Mouse (Mus musculus) lung, adult 2 months (tissue): ENCODE data around the gene Exph5. TPM values are rescaled to one million over a fixed set of nuclear protein-coding genes. Genes with fewer than 3 reads are reported as not detected.

Source experiments
- DNase-seq: peaks from one replicate; pipeline ENCODE4 v3.0.0; 2022
- H3K4me1 ChIP-seq: fragments of 200-500 bp; 2 replicates; pipeline ENCODE4 v1.6.1; 2011; ENCODE audit warnings: low read length; ENCODE audit not compliant: control insufficient read depth, insufficient read depth
- H3K4me3 ChIP-seq: fragments of 200-500 bp; replicated peaks from 2 replicates; pipeline ENCODE3; 2011; ENCODE audit warnings: low read depth, mild to moderate bottlenecking, control low read depth, low read length; ENCODE audit errors: extremely low read depth
- CTCF ChIP-seq: fragments of 200-500 bp; IDR thresholded peaks from 2 replicates; pipeline ENCODE4 v1.5.1; 2011; ENCODE audit warnings: mild to moderate bottlenecking, low read length, control low read depth; ENCODE audit not compliant: insufficient read depth
- POLR2A ChIP-seq: fragments of 200-500 bp; IDR thresholded peaks from 2 replicates; pipeline ENCODE4 v1.6.1; 2011; ENCODE audit warnings: low read depth, mild to moderate bottlenecking, control low read depth, low read length, borderline replicate concordance; ENCODE audit errors: extremely low read depth
- WGBS: fragments of 180-500 bp; shearing (Covaris S2); methylation state at CpG from one replicate; pipeline ENCODE4 v1.1.7; 2018; 5-methylcytosine and 5-hydroxymethylcytosine counted together
- polyA plus RNA-seq: library from polyadenylated mRNA; depleted of rRNA; stranded (reverse); fragments of >200 nt; gene quantifications from 2 replicates; pipeline ENCODE4 v1.2.3, GENCODE M21; 2012

Exph5 gene
- polyA plus RNA-seq, 1 experiment = 4.8 TPM

DNA sequence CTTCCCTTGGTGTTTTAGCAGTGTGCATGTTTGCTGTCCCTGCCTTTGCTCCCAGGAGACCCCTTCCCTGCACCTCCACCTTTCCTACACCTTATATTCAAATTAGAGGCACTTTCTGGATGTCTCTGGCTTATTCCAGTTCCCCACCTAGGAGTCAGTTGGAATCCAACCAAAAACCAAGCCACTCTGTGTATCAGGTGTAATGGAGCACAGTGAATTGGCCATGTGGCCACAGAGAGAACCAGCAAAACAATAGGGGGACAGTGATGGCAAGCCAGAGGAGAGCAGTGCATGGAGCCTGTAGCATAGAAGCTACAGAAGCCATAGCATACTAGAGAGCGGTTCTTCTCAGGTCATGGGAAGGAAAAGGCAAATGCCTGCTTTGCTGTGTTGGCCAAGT lies 11.5 kb downstream of the Exph5 start:
- no peak for TF ChIP-seq CTCF
- no peak for TF ChIP-seq POLR2A
- no peaks in the 10 kb centered on the region for H3K4me1 ChIP-seq
- H3K4me3 ChIP-seq = no peak overlapping the region
- 100% methylated on average over 1 of the region's 1 CpGs for WGBS
- DNase-seq = no peak

DNA sequence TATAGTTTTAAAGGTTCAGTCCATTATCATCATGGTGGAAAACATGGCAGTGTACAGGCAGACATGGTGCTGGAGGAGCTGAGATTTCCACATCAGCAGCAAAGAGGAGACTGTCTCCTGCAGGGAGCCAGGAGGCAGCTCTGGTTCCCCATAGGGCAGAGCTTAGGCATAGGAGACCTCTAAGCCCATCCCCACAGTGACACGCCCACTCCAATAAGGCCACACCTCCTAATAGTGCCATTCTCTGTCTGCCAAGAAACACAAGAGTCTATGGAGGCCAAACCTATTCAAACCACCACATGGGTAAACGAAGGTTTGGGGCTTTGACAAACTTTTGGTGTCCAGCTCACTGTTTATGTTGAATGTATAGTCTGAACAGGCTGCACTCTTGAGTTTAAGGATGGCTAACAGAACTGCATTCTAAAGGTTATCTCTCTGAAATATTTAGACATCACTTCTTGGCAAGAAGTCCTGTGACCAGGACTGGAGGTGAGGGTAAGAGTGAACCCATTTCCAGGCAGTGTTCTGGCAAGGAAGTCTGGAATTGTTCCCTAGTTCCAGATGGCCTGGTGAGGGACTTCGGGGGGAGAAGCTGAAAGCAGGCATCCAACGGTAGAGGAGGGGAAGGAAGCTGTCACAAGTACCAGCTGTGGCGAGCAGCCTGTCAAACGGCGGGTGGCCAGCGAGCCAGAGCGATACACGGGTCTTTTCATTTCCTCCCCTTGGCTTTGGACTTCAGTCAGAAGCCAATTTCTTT lies 19.6 kb downstream of the Exph5 start:
- DNase-seq = no peak
- WGBS = 21% methylated on average over 10 of the region's 10 CpGs

DNA sequence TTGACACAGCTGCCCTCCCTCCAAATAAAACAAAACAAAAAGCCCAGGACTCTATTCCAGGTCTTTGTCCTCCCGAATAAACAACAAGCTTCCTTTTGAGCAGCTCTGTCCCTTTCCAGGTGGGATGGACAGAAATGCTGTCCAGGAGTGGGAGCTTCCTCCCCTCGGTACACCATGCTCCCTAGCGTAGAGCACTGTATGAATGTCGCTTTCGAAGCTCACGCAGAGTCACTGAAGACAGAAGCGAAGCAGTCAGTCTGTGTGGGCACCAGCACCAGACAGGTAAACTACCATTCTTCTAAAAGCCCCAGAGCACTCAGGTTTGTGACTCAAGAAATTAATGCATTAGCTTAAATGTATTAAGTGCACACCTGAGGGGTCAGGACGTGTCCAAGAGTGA lies 20.2 kb downstream of the Exph5 start:
- Histone ChIP-seq H3K4me3 (no peak overlapping the region), H3K4me1 (peaks cover 7% of the 10 kb centered on the region)
- no peak for DNase-seq
- TF ChIP-seq CTCF (no peak), POLR2A (no peak)
- WGBS = 61% methylated on average over 8 of the region's 8 CpGs

More for the DNA sequence above, 19.6 kb downstream of the Exph5 start:
- Histone ChIP-seq H3K4me1 (peaks cover 7% of the 10 kb centered on the region), H3K4me3 (no peak overlapping the region)
- TF ChIP-seq CTCF = no peak
- no peak for TF ChIP-seq POLR2A

DNA sequence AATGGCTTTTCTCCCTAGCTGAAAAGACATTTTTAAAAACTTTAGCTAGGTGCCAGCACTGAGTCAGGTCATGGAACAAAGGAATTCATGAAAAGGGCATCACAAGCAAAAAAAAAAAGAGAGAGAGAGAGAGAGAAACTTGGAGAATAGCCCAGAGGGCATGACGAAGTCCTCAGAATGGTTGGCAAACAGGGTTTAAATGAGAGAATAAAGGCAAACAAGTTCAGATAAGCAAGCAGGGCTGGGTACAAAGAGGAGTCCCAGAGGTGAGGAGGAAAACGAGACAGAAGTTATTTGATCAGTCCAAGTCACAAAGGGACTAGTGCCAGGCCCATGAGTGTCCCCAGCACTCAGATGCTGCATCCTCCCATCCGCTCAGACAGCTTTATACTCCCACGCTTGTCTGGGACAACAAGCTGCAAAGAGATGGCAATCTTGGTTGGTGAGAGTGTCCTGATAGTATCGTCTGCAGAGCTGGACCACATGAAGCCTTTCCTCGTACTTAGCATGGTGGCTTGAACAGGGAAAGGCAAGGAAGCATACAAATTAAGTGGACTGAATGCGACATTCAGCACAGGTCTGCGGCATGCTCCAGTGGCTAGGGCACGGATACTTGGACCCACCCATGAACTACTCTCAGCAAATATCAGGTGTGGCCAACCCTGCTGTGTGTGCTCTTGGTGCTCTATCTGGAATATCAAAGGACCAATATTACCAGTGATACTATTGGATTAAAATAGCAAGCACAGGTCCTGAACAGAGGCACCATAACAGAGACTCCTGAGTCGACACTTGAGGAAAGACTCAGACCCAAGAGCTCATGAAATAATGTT lies 22.2 kb downstream of the Exph5 start:
- 62% methylated on average over 10 of the region's 10 CpGs for WGBS

DNA sequence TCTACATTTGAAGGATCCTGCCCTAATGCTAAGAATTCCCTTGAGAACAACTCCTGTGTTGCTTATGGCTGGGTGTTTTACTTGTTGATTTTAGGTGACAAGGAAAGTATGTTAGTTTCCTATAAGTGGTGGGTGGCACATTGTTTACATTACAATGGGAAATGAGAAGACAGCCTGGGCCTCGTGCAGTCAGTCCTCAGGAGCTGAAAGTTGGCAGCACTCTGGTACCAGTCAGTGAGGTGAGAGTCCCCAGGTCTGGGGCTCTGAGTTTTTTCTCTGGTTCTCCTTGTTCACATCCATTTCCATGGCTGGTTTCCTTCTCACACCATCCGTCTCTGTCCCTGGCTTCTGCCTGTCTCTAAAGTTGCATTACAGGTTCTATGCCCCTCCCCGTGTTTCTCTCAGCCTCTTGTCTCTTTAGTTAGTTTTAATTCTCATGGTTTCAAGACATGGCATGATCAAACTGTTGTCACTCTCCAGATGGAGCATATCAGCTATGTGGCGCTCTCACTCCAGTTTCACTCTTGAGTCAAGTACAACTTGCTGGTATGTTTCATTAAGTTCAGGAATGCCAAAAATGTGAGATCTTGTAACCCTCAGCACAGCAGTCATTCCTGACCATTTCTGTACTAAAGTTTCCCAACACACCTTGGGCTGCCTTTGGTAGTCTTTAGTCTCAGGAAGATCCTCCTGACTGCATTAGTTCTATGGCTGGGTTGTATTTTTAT lies 24.1 kb downstream of the Exph5 start:
- DNase-seq = no peak
- Histone ChIP-seq H3K4me3 (no peak overlapping the region), H3K4me1 (peaks cover 9% of the 10 kb centered on the region)
- WGBS = 36% methylated on average over 4 of the region's 4 CpGs
- TF ChIP-seq CTCF = no peak
- no peak for TF ChIP-seq POLR2A

More for the DNA sequence above, 22.2 kb downstream of the Exph5 start:
- H3K4me3 ChIP-seq = no peak overlapping the region
- peak; percentile 34 for DNase-seq
- TF ChIP-seq POLR2A = no peak
- no peak for TF ChIP-seq CTCF
- peaks cover 7% of the 10 kb centered on the region for H3K4me1 ChIP-seq

DNA sequence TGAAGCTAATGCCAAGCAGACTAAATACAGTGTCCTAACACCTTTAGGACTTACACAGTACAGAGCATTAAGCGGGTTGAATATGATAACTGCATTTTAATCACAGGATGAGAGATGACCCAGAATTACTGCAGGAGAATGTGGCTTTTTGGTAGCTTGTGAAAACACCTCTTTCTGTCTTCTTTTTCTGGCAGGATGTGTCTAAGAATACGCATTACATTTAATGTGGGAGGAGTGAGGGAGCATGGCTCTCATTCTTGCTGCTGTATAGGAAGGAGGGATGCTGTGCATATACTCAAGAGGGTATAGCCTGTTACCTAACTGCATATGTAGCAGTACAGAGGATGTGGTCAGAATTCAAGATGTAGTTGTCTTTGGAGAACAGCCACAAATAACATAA lies 26.7 kb downstream of the Exph5 start:
- no peak for DNase-seq
- Histone ChIP-seq H3K4me1 (peaks cover 9% of the 10 kb centered on the region), H3K4me3 (no peak overlapping the region)
- 83% methylated on average over 2 of the region's 2 CpGs for WGBS
- TF ChIP-seq POLR2A (no peak), CTCF (no peak)

DNA sequence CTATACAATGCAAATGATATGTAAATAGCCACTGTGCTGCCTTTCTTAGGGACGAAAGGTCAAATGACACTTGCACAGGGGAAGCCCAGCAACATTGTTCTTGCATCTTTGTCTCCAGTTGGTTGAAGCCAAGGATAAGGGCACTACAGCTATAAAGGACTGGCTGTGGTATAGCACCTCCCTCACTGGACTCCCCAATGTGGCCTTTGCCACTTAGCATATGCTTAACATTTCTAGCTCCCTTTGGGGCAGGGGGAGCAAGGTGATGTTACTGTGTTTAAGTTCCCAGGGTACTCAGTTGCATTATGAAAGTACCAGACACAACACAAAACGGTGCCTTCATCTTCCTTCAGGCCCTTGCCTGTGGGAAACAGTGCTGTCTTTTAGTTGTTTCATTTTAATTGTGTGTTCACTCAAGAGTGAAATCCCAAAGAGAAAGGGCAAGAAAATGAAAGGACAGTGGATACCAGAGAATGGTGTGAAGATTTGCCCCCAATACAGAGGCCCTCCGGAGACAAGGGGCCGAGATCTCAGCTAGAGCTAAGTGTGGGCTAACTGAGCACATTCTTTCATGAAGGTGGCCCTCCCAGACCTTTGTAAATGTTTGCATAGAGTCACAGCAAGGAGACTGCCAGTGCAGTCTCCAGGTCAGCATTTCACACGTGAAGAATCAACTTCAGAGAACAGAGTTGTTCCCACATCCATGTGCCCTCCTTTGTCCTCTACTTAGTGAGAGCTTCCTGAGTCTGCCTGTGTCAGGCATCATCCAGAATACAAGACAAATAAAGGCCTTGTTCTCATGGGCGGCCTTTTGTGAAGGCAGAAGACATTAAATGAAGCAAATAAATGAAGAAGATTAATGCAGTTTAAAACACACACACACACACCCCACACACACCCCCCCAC lies 28.1 kb downstream of the Exph5 start:
- H3K4me1 ChIP-seq = peaks cover 2% of the 10 kb centered on the region
- DNase-seq = no peak
- no peak overlapping the region for H3K4me3 ChIP-seq
- WGBS = 56% methylated on average over 6 of the region's 6 CpGs
- TF ChIP-seq POLR2A = no peak
- no peak for TF ChIP-seq CTCF

DNA sequence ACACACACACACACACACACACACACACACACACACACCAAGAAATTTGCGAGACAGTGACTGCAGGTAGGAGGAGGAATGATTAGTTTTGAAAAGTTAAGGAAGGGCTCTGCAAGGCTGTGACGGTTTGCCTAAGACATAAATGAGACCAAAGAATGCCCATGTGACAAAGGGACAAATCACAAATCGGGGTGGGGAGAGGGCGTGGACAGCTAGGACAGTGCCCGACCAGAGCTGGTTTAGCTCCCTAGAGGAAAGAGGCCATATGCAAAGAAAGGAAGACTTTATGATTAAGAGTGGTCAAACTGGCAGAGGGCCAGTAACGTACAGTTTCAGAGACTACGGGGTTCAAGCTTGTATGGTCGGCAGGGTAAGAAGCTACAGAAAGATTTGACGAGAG lies 28.8 kb downstream of the Exph5 start:
- Histone ChIP-seq H3K4me1 (peaks cover 2% of the 10 kb centered on the region; the same call in 1 of the 2 replicates), H3K4me3 (no peak overlapping the region)
- 70% methylated on average over 9 of the region's 9 CpGs for WGBS
- no peak for DNase-seq
- TF ChIP-seq CTCF (no peak), POLR2A (no peak)

DNA sequence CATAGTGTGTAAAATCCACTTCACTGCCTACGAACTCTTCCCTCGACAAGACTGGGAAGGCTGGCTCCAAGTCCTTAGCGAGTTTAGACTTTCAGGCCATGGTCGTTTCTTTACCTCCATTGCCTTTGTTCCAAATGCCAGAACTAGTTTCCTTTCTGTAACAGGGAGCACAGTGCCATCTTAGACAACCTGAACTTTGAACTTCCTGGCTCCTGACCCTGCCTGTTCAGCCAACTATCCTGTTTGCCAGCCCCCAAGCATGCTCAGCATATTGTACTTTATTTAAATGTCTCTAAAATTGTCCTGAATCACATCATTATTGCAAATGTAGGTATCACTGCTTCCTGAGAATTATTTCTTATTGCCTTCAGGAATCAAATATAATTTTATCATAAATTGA lies 32.0 kb downstream of the Exph5 start:
- Histone ChIP-seq H3K4me1 (peaks cover 2% of the 10 kb centered on the region; the same call in 1 of the 2 replicates), H3K4me3 (no peak overlapping the region)
- DNase-seq = no peak
- TF ChIP-seq POLR2A (no peak), CTCF (no peak)
- 48% methylated on average over 4 of the region's 4 CpGs for WGBS
